15 mouse cellular contexts compared by ENCODE assay signal in the genomic region with DNA sequence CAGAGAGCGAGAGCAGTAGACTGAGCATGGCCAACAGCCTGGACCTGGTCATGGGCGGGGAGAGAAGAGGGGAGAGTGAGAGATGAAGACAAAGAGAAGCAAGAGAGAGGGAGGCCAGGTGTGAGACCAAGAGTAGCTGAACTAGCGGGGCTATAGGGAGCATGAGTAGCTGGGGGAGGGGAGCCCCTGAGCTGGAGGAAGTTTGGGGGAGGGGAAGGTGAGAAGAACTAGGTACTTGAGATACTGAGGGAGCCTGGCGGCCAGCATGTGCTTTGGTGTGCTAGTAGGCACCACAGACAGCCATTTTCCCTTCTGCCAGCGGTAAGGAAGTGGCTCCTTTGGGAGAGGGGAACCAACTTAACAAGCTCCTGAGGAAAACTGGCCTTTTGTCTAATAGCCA. TPM values are rescaled to one million over a fixed set of nuclear protein-coding genes. Genes with fewer than 3 reads are reported as not detected.
DNase-seq lines count a peak whose midpoint lies in the region; ATAC-seq lines count a peak whose summit lies in the region.
"Had no signal": no experiment of that assay in that cellular context is flagged by ENCODE, and none has a peak within 500 bp of the region (broad histone marks: within the 10 kb centered on the region; RNA-seq: fewer than 3 reads in every experiment).

No protein-coding gene starts in this region.

- DNase-seq in adrenal gland, postnatal 14 days: peak; percentile 11
- no peak for DNase-seq in adrenal gland, postnatal 25 days
- peak; percentile 8 for DNase-seq in lung, postnatal 25 days (ENCODE audit: low spot score)
- no peak for DNase-seq in lung, adult 18-20 months
- DNase-seq in thymus, postnatal 4 days: peak; percentile 81
- DNase-seq in right cerebral cortex, adult 2 months (ENCODE audit: low spot score in 2 of 2): no peak
- no peak for DNase-seq in c-Kit-positive CD71-positive TER-119-positive erythroid progenitor cells, embryonic 14.5 days (ENCODE audit: low spot score)
- DNase-seq: cerebellum, postnatal 14 days; heart, postnatal 36 days had no signal

- WGBS in limb, embryonic 13.5 days: 35% methylated on average over 5 of the region's 5 CpGs

- peaks cover 62% of the 10 kb centered on the region for H3K36me3 ChIP-seq in limb, embryonic 13.5 days

- H3K4me3 ChIP-seq in limb, embryonic 13.5 days: no peak overlapping the region
- H3K4me3 ChIP-seq: embryonic facial prominence, embryonic 15.5 days; forebrain, embryonic 15.5 days; liver, embryonic 15.5 days had no signal

- peaks cover 21% of the 10 kb centered on the region for H3K4me1 ChIP-seq in limb, embryonic 13.5 days
- H3K4me1 ChIP-seq: embryonic facial prominence, embryonic 15.5 days; forebrain, embryonic 15.5 days; liver, embryonic 15.5 days had no signal

- no peaks in the 10 kb centered on the region for H3K27me3 ChIP-seq in limb, embryonic 13.5 days
- H3K27me3 ChIP-seq: embryonic facial prominence, embryonic 15.5 days; forebrain, embryonic 15.5 days; liver, embryonic 15.5 days had no signal

- peak overlapping the region; percentile 61; the same call in 1 of the 2 replicates for H3K27ac ChIP-seq in limb, embryonic 13.5 days
- H3K27ac ChIP-seq: embryonic facial prominence, embryonic 15.5 days; forebrain, embryonic 15.5 days; liver, embryonic 15.5 days had no signal

- H3K9me3 ChIP-seq in limb, embryonic 13.5 days: no peaks in the 10 kb centered on the region
- H3K9me3 ChIP-seq: embryonic facial prominence, embryonic 15.5 days; forebrain, embryonic 15.5 days; G1E; liver, embryonic 15.5 days had no signal

- H3K9ac ChIP-seq in limb, embryonic 13.5 days: no peak overlapping the region
- H3K9ac ChIP-seq: embryonic facial prominence, embryonic 15.5 days; forebrain, embryonic 15.5 days; liver, embryonic 15.5 days had no signal

- H3K4me2 ChIP-seq in limb, embryonic 13.5 days (replicated peaks): no peak overlapping the region
- H3K4me2 ChIP-seq: embryonic facial prominence, embryonic 15.5 days; forebrain, embryonic 15.5 days; liver, embryonic 15.5 days had no signal

- peak; percentile 54; the same call in 1 of the 2 replicates for ATAC-seq in limb, embryonic 13.5 days (ENCODE audit: low FRiP score, low read depth)
- ATAC-seq: activated CD4-positive, CD25-positive, alpha-beta regulatory T cell, adult 4 months; forebrain, embryonic 15.5 days had no signal

RNA-seq across cellular contexts. Expression of a gene that starts 18.4 kb away (rescaled TPM):
- total RNA-seq in adrenal gland, postnatal 14 days (2021): 16.9 and 18.4 TPM in 2 replicates
- total RNA-seq in adrenal gland, postnatal 25 days (2021): 20.0 and 27.3 TPM in 2 replicates
- 47.1 and 47.4 TPM in 2 replicates for polyA plus RNA-seq in limb, embryonic 13.5 days (2015; fragmentation: Nextera tagmentation; extraction: Ambion mirVana)

RNA-seq across cellular contexts. Expression of a gene that starts 18.6 kb away (rescaled TPM):
- total RNA-seq in adrenal gland, postnatal 14 days (2021): 5.6 and 8.4 TPM in 2 replicates
- 8.6 and 11.9 TPM in 2 replicates for total RNA-seq in adrenal gland, postnatal 25 days (2021)
- 16.7 and 17.3 TPM in 2 replicates for polyA plus RNA-seq in limb, embryonic 13.5 days (2015; fragmentation: Nextera tagmentation; extraction: Ambion mirVana)

RNA-seq across cellular contexts. Expression of a gene that starts 33.4 kb away (rescaled TPM):
- not detected in 2 replicates for total RNA-seq in adrenal gland, postnatal 14 days (2021)
- not detected in 2 replicates for total RNA-seq in adrenal gland, postnatal 25 days (2021)
- 0.28 and 0.33 TPM in 2 replicates for polyA plus RNA-seq in limb, embryonic 13.5 days (2015; fragmentation: Nextera tagmentation; extraction: Ambion mirVana)
- total RNA-seq: heart, postnatal 36 days had no signal
- polyA plus RNA-seq: activated CD4-positive, CD25-positive, alpha-beta regulatory T cell, adult 4 months; forebrain, embryonic 15.5 days; G1E had no signal

Comparison
In these comparisons a context has a peak if more than half of its experiments do, and no peak if none do; other contexts are left out.
1. DNase-seq: peak in adrenal gland, postnatal 14 days (single experiment), lung, postnatal 25 days (single experiment) and thymus, postnatal 4 days (single experiment); none in adrenal gland, postnatal 25 days (single experiment), lung, adult 18-20 months (0 of 2), right cerebral cortex, adult 2 months (0 of 2) and c-Kit-positive CD71-positive TER-119-positive erythroid progenitor cells, embryonic 14.5 days (single experiment).